Mouse (Mus musculus) forebrain, embryonic 15.5 days (tissue): ENCODE data around the gene Stat6. TPM values are rescaled to one million over a fixed set of nuclear protein-coding genes. Genes with fewer than 3 reads are reported as not detected.

Source experiments
- polyA plus RNA-seq: library from polyadenylated mRNA; unstranded; fragments of >200 nt; fragmentation: Nextera tagmentation; extraction: Ambion mirVana; gene quantifications from 2 replicates; pipeline ENCODE4 v1.2.1, GENCODE M21; 2015

The Stat6 gene
- polyA plus RNA-seq, 1 experiment from 2014 or later = 3.4 TPM

Other genes starting within 250 kb of the Stat6 start
- 1.5 and 1.6 TPM in 2 replicates for gene Stac3, start 141.3 kb upstream of the Stat6 start, polyA plus RNA-seq
- 17.1 and 18.0 TPM in 2 replicates for gene Ndufa4l2, start 128.0 kb upstream of the Stat6 start, polyA plus RNA-seq
- gene Shmt2, start 120.5 kb upstream of the Stat6 start, polyA plus RNA-seq = 75.2 and 78.5 TPM in 2 replicates
- 38.9 and 40.2 TPM in 2 replicates for gene Nxph4, start 108.4 kb upstream of the Stat6 start, polyA plus RNA-seq
- gene Lrp1, start 21.8 kb upstream of the Stat6 start, polyA plus RNA-seq = 93.1 and 95.7 TPM in 2 replicates
- gene Nemp1, start 23.9 kb downstream of the Stat6 start, polyA plus RNA-seq = 4.8 and 5.8 TPM in 2 replicates
- 2.9 and 3.9 TPM in 2 replicates for gene Nab2, start 25.6 kb downstream of the Stat6 start, polyA plus RNA-seq
- gene Myo1a, start 62.2 kb downstream of the Stat6 start, polyA plus RNA-seq = 0.87 and 1.1 TPM in 2 replicates
- gene Tac2, start 81.5 kb downstream of the Stat6 start, polyA plus RNA-seq = 4.5 and 6.6 TPM in 2 replicates
- 4.0 and 4.1 TPM in 2 replicates for gene Zbtb39, start 96.6 kb downstream of the Stat6 start, polyA plus RNA-seq
- gene Gpr182, start 108.7 kb downstream of the Stat6 start, polyA plus RNA-seq = 0.60 and 0.74 TPM in 2 replicates
- gene Rdh1, start 116.7 kb downstream of the Stat6 start, polyA plus RNA-seq = not detected in 2 replicates
- not detected in 2 replicates for gene Rdh16f1, start 116.8 kb downstream of the Stat6 start, polyA plus RNA-seq
- 0.22 and 0.24 TPM in 2 replicates for gene Rdh9, start 133.4 kb downstream of the Stat6 start, polyA plus RNA-seq
- 0.08 TPM in 1 of 2 replicates, not detected in the other for gene Rdh16, start 158.2 kb downstream of the Stat6 start, polyA plus RNA-seq
- gene Rdh19, start 206.9 kb downstream of the Stat6 start, polyA plus RNA-seq = not detected in 2 replicates
- gene Rdh16f2, start 223.5 kb downstream of the Stat6 start, polyA plus RNA-seq = not detected in 2 replicates
- gene Rdh7, start 245.8 kb downstream of the Stat6 start, polyA plus RNA-seq = not detected in 2 replicates